Mouse (Mus musculus) embryo, embryonic 11.5 days (tissue): ENCODE results near the gene Zfp629.
"Not testable (repeated sequence)": the region's sequence is repeated elsewhere in the genome, so short reads cannot be mapped to it uniquely, and the experiment has no call there.

ENCODE experiments used
- DNase-seq: peaks from one replicate; pipeline ENCODE4 v3.0.0-alpha.2; 2012; ENCODE audit warnings: low read depth, low spot score

Gene Zfp629

GRCm38 (mm10) chr7:127614891-127615843 lies at the start of gene Zfp629:
TSS of gene Zfp629 (minus strand) at chr7:127615797.
- peak; percentile 85 for DNase-seq

DNA sequence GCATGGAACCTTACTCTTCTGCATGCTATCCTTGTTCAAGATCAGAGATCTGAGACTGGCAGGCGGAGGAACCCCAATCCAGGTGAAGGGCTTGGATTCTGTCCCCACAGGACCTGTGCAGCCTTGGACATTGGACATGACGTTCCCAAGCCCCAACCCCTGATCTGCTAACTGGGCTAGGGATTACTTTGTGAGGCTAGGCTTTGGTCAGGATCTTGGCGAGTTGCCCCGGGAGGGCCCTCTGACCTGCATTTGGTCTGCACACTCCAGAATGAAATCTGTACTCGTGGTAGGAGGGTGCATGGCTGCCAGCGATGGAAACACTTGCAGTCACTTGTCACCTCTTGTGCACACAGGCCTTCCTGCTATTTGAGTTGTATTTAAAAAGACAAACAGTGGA lies 47.3 kb upstream of the Zfp629 start:
- DNase-seq: no peak

- DNase-seq: no peak
Observed at GRCm38 (mm10) chr7:127661833-127662232, 46.2 kb upstream of the Zfp629 start.

DNA sequence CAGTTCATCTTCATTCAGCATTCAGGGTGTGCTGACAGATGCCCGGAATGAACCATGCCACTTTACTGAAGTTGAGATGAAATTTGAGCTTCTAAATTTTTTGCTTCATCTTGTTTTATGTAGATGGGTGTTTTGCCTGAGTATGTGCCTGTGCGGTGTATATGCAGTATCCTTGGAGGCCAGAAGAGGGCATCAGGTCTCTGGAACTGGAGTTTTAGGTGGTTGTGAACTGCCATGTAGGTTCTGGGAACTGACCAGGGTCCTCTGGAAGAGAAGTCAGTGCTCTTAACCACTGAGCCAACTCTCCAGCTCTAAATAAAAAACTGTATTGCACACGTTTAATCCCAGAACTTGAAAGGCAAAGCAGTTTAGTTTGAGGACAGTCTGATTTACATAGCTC lies 45.3 kb upstream of the Zfp629 start:
- DNase-seq: no peak

- DNase-seq: peak; percentile 49
Observed at GRCm38 (mm10) chr7:127656946-127657345, 41.3 kb upstream of the Zfp629 start.

GRCm38 (mm10) chr7:127654318-127654717 lies 38.7 kb upstream of the Zfp629 start:
- DNase-seq: no peak

DNA sequence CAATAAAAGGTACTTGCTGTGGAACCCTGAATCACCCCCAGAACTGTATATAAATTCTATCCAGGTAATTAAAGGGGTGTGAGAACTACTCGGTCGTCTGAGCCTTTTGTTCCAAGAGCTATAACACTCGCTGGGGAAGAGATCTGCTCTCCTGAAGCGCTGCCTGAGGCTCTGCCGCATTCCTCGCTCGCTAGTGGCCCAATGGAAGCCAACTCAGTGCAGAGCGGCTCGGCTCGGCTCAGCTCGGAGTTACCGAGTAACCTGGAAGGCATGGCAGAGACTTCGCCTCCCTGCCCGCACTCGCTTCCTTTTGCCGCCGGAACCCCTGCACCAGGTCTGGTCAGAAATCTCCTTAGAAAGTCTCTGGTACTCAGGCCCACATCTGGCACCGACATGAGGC lies 36.5 kb upstream of the Zfp629 start:
- DNase-seq: no peak

- DNase-seq: no peak
Observed at GRCm38 (mm10) chr7:127651624-127652023, 36.0 kb upstream of the Zfp629 start.

DNA sequence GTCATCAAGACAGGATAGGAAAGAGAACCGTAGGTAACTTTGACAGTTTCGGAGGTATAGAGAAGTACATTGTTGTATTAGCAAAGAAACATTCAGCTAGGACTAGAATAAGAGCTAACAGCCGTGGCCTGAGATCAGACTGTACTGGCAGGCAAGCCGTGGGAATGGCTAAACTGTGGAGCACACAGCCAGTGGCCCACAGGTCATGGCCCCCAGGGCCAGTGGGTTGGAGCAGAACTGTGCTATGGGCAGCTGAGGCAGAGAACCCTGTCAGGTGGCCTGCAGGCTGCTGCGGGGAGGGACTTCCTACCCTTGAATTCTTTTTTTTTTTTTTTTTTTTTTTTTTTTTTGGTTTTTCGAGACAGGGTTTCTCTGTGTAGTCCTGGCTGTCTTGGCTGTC lies 33.6 kb upstream of the Zfp629 start:
- no peak for DNase-seq

DNA sequence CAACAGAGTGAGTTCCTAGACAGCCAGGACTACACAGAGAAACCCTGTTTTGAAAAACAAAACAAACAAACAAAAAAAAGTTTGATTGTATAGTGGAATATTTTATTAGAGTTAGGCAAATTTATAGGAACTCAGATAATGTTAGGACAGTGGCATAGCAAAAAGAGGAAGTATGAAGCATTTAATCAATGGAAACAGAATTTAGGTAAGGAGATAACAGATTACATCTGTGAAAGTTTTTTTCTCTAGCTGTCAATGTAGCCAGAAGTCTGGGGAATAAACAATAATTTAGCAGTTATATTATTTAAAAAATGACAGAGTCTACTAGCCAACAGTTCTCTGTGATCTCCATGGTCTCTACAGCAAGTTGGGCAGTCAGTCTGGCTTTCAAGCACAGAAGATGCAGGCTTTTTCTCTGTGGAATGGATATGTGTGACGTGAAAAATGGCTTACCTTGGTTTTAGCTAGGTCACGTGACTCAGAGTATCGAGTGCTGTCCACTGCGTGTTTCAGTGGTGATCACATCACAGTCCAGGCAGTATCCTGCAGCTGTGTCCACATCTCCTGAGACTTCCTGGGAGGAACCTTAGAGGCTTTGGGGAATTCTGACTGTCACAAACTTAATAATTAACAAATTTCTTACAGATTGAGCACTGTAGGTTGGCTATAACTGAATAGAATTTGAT lies 33.1 kb upstream of the Zfp629 start:
- no peak for DNase-seq

DNA sequence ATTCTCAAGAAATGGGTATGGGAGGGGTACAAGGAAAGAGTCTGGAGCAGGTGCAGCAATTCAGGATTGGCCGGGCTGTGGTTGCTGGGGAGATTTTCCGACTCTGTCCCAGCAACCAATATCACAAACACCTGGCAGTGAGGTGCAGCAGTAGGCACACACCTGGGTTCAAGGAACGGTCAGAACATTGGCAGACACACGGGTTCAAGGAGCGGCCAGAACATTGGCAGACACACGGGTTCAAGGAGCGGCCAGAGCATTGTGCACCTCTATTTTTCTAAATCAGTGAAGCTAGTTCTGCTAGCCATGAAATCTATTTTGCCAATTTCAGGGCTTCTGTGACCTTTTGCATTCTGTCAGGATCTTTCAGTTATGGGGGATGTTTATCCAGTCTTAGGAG lies 32.0 kb upstream of the Zfp629 start:
- DNase-seq: not testable (repeated sequence)

- no peak for DNase-seq
Observed at GRCm38 (mm10) chr7:127646363-127646762, 30.8 kb upstream of the Zfp629 start.

DNA sequence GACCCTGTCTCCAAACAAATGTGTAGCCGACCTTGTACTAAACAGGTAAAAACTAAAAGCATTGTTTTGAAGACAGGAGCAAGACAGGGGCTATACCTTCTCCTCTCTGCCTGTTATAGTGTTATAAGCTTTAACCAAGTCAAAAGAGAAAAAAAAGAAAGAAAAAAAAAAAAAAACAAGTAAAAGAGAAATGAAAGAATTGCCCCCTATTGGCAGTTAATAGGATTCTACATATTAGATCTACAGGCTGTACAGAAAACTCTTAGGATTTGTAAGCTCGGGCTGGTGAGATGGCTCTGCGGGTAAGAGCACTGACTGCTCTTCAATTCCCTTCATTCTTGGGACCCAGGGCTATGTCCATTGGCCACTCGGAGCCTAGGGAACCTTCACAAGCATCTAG lies 26.7 kb upstream of the Zfp629 start:
- DNase-seq: no peak

GRCm38 (mm10) chr7:127641260-127641659 lies 25.7 kb upstream of the Zfp629 start:
- DNase-seq: no peak

GRCm38 (mm10) chr7:127636963-127637362 lies 21.4 kb upstream of the Zfp629 start:
- DNase-seq: no peak

DNA sequence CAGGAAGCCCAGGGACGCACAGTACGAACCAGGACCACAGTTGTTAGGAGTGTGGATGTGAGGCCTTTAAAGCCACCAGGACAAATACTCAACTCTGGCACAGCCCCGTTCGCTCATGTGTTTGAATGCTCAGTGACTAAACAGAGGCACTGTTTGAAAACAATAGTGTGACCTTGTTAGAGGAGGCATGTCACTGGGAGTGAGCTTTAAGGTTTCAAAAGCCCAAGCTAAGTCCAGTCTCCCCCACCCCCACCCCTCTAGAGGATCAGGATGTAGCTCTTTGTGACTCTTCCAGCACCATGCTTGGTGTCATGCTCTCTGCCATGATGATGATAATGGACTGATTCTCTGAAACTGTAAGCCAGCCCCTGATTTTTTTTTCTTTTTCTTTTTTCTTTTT lies 15.8 kb upstream of the Zfp629 start:
- no peak for DNase-seq

DNA sequence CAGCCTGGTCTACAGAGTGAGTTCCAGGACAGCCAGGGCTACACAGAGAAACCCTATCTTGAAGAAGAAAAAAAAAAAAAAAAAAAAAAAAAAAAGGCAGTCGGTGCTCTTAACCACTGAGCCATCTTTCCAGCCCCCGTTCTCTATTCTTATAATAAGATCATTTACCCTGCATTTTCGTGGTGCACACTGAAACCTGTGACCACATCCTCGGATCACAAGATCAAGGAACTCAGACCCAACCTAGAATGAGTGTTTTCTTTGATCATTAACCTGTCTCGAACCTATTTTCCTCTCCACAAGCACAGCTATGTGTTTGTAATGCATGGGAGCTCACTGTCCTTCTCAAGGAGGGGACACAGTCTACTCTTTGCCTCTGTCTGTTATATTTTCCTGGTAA lies 13.0 kb upstream of the Zfp629 start:
- DNase-seq: no peak

DNA sequence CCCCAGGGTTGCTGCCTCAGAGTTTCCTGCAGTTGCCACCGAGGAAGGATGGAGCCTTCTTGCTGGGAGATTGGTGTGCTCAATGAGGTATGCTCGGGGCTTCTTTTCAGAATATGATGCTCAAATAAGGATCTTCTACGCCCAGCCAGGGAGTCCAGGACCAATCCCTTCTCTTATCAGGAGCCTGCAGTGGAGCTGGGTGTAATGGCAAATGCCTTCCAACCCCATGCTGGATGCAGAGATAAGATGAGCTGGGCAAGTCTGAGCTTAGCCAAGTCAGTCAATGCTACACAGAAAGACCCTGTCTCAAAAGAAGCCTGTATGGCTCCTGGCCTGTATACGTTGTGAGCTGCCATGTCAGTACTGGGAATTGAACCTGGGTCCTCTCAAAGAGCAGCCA lies 10.9 kb upstream of the Zfp629 start:
- DNase-seq: no peak

- no peak for DNase-seq
Observed at GRCm38 (mm10) chr7:127626039-127626438, 10.4 kb upstream of the Zfp629 start.

DNA sequence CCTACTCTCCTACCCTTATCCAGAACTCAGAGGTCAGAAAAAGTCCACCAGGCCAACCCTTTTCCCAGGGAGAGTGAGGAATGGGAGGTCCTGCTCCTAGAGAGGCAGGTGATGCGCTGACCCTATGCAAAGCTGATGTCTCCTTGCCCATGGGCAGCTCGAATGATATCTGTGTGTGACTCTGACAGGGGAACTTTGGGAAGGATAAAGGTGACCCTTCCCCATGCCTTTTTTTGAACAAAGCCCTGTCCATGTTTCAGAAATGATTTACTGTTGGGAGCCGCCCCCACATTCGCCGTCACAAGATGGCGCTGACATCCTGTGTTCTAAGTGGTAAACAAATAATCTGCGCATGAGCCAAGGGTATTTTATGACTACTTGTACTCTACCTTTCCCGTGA lies 2.8 kb upstream of the Zfp629 start:
- not testable (repeated sequence) for DNase-seq

DNA sequence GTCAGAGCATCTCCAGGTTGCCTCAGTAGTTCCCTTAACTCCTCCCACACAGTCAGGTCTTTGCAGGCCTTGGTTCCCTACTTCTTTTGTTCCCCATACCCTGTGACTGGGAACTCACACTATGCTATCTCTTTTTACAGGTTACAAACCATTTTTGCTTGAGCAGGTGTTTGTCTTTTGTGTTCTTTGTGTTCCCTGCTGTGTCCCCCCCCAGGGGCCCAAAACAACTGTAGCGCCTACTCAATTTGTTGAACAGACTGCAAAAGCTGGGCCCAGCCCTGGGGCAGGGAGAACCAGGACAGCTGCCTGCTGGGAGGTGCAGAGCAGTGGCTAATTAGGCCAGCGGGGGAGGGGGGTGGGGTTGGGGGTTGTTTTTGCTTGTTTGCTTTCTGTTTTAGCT lies 2.4 kb upstream of the Zfp629 start:
- no peak for DNase-seq

- no peak for DNase-seq
Observed at GRCm38 (mm10) chr7:127616881-127617280, 1.3 kb upstream of the Zfp629 start.

DNA sequence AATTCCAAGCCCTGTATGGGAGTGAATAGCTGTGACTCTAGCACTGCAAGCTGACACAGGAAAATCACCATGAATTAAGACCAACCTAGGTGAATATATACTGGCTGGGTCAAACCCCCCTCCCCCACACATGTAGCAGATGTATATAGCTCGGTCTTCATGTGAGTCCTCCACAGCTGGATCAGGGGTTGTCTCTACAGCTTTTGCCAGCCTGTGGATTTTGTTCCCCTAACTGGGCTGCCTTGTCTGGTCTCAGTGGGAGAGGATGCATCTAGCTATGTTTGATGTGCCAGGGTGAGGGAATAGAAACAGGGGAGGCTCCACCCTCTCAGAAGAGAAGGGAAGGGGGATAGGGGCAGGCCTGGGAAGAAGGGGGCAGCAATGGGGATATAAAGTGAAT lies 739 bp upstream of the Zfp629 start:
- DNase-seq: no peak
